12 mouse cellular contexts compared by ENCODE assay signal in genomic region chr5:139819538-139820181, GRCm38 (mm10). TPM values are rescaled to one million over a fixed set of nuclear protein-coding genes. Genes with fewer than 3 reads are reported as not detected.
A peak's percentile ranks its signal among the peaks of the same experiment; 100 is the strongest.
DNase-seq lines count a peak whose midpoint lies in the region; ATAC-seq and TF ChIP-seq lines count a peak whose summit lies in the region.
"Had no signal": no experiment of that assay in that cellular context is flagged by ENCODE, and none has a peak within 500 bp of the region (broad histone marks: within the 10 kb centered on the region; RNA-seq: fewer than 3 reads in every experiment).

Tmem184a (minus strand) TSS chr5:139819917.

- no peaks in the 10 kb centered on the region for H3K9me3 ChIP-seq in kidney, embryonic 16.5 days (ENCODE audit: low read length)
- no peaks in the 10 kb centered on the region for H3K9me3 ChIP-seq in lung, postnatal 0 days (ENCODE audit: low read length)
- no peaks in the 10 kb centered on the region for H3K9me3 ChIP-seq in intestine, embryonic 16.5 days (ENCODE audit: control insufficient read depth, low read length)
- H3K9me3 ChIP-seq in stomach, embryonic 16.5 days (replicated peaks; ENCODE audit: control insufficient read depth, low read length) = no peaks in the 10 kb centered on the region
- H3K9me3 ChIP-seq: forebrain, embryonic 10.5 days had no signal

- H3K4me1 ChIP-seq in kidney, embryonic 16.5 days (ENCODE audit: insufficient read depth, low read length) = peaks cover 5% of the 10 kb centered on the region; the same call in 1 of the 2 replicates
- no peaks in the 10 kb centered on the region for H3K4me1 ChIP-seq in lung, postnatal 0 days (ENCODE audit: insufficient read depth, low read depth, low read length)
- peaks cover 20% of the 10 kb centered on the region for H3K4me1 ChIP-seq in intestine, embryonic 16.5 days (ENCODE audit: control insufficient read depth, insufficient read depth, low read length)
- peaks cover 13% of the 10 kb centered on the region for H3K4me1 ChIP-seq in stomach, embryonic 16.5 days (ENCODE audit: control insufficient read depth, insufficient read depth, low read length)
- H3K4me1 ChIP-seq: forebrain, embryonic 10.5 days had no signal

- no peak within 1 kb of the TSS for H3K27ac ChIP-seq in kidney, embryonic 16.5 days (ENCODE audit: low read length)
- no peak within 1 kb of the TSS for H3K27ac ChIP-seq in lung, postnatal 0 days (ENCODE audit: low read length)
- peak within 1 kb of the TSS; percentile 94 for H3K27ac ChIP-seq in intestine, embryonic 16.5 days (ENCODE audit: low read length)
- H3K27ac ChIP-seq in stomach, embryonic 16.5 days (ENCODE audit: low read length) = peak within 1 kb of the TSS; percentile 83

- no peak for ATAC-seq in kidney, embryonic 16.5 days (ENCODE audit: low FRiP score, low TSS enrichment)
- ATAC-seq in lung, postnatal 0 days = no peak
- peak; percentile 52 for ATAC-seq in intestine, embryonic 16.5 days
- ATAC-seq in stomach, embryonic 16.5 days (ENCODE audit: insufficient read depth, low FRiP score) = no peak; the same call in 1 of the 2 replicates
- ATAC-seq: inflammation-experienced regulatory T-cells, adult 6 months had no signal

- DNase-seq in kidney, adult 18-20 months = no peak
- DNase-seq in lung, postnatal 0 days (ENCODE audit: low spot score) = no peak
- no peak for DNase-seq in lung, postnatal 25 days (ENCODE audit: low spot score)
- no peak for DNase-seq in gastrocnemius, postnatal 25 days
- DNase-seq in left cerebral cortex, postnatal 4 days = no peak
- DNase-seq: adrenal gland, postnatal 25 days had no signal

- H3K9ac ChIP-seq in kidney, embryonic 16.5 days (replicated peaks; ENCODE audit: low read length) = no peak within 1 kb of the TSS
- no peak within 1 kb of the TSS for H3K9ac ChIP-seq in lung, postnatal 0 days (replicated peaks; ENCODE audit: low read depth)
- H3K9ac ChIP-seq in intestine, embryonic 16.5 days (ENCODE audit: low read depth, low read length) = peak within 1 kb of the TSS; percentile 69
- peak within 1 kb of the TSS; percentile 54 for H3K9ac ChIP-seq in stomach, embryonic 16.5 days (ENCODE audit: low read length)

- TF ChIP-seq CTCF in lung, postnatal 0 days (IDR thresholded peaks at IDR 0.05) = no peak

- H3K4me3 ChIP-seq in kidney, embryonic 16.5 days (ENCODE audit: low read length) = no peak within 1 kb of the TSS
- H3K4me3 ChIP-seq in lung, postnatal 0 days (ENCODE audit: low read depth, low read length) = no peak within 1 kb of the TSS
- peak within 1 kb of the TSS; percentile 42 for H3K4me3 ChIP-seq in intestine, embryonic 16.5 days (ENCODE audit: low read length)
- peak within 1 kb of the TSS; percentile 20 for H3K4me3 ChIP-seq in stomach, embryonic 16.5 days (replicated peaks; ENCODE audit: low read length)
- H3K4me3 ChIP-seq: forebrain, embryonic 10.5 days had no signal

- intact Hi-C loops in left cerebral cortex, postnatal 4 days (cut with DNase I) = no loop called here

- TF ChIP-seq EP300 in lung, postnatal 0 days (IDR thresholded peaks at IDR 0.05) = no peak

- peaks cover 1% of the 10 kb centered on the region; the same call in 1 of the 2 replicates for H3K27me3 ChIP-seq in kidney, embryonic 16.5 days (ENCODE audit: insufficient read depth, low read length)
- H3K27me3 ChIP-seq in lung, postnatal 0 days (replicated peaks; ENCODE audit: insufficient read depth, low read length) = no peaks in the 10 kb centered on the region
- no peaks in the 10 kb centered on the region for H3K27me3 ChIP-seq in intestine, embryonic 16.5 days (replicated peaks; ENCODE audit: control insufficient read depth, insufficient read depth, low read length)
- no peaks in the 10 kb centered on the region for H3K27me3 ChIP-seq in stomach, embryonic 16.5 days (ENCODE audit: control insufficient read depth, insufficient read depth, low read length)

- 87% methylated on average over 9 of the region's 9 CpGs for WGBS in kidney, embryonic 16.5 days
- 84% methylated on average over 9 of the region's 9 CpGs for WGBS in lung, postnatal 0 days
- 73% methylated on average over 9 of the region's 9 CpGs for WGBS in intestine, embryonic 16.5 days
- WGBS in stomach, embryonic 16.5 days = 73% methylated on average over 9 of the region's 9 CpGs

- peaks cover 11% of the 10 kb centered on the region for H3K36me3 ChIP-seq in kidney, embryonic 16.5 days (ENCODE audit: insufficient read depth, low read length)
- peaks cover 4% of the 10 kb centered on the region; the same call in 1 of the 2 replicates for H3K36me3 ChIP-seq in lung, postnatal 0 days (ENCODE audit: insufficient read depth, low read length)
- H3K36me3 ChIP-seq in intestine, embryonic 16.5 days (ENCODE audit: control insufficient read depth, insufficient read depth, low read length) = peaks cover 4% of the 10 kb centered on the region; the same call in 1 of the 2 replicates
- H3K36me3 ChIP-seq in stomach, embryonic 16.5 days (ENCODE audit: control insufficient read depth, insufficient read depth, low read length) = peaks cover 4% of the 10 kb centered on the region; the same call in 1 of the 2 replicates

- H3K4me2 ChIP-seq in kidney, embryonic 16.5 days (replicated peaks; ENCODE audit: low read depth, low read length) = no peak within 1 kb of the TSS
- no peak within 1 kb of the TSS for H3K4me2 ChIP-seq in lung, postnatal 0 days (replicated peaks; ENCODE audit: low read depth, low read length)
- H3K4me2 ChIP-seq in intestine, embryonic 16.5 days (ENCODE audit: low read depth, low read length) = peak within 1 kb of the TSS; percentile 47
- peak within 1 kb of the TSS; percentile 31 for H3K4me2 ChIP-seq in stomach, embryonic 16.5 days (ENCODE audit: low read depth, low read length)
- H3K4me2 ChIP-seq: midbrain, embryonic 11.5 days had no signal

RNA-seq across cellular contexts. Expression of gene Tmem184a, which starts in this region (rescaled TPM):
- polyA plus RNA-seq in kidney, embryonic 16.5 days (2015; fragmentation: Nextera tagmentation; extraction: Ambion mirVana) = 9.6 and 10.3 TPM in 2 replicates
- 15.5 and 19.1 TPM in 2 replicates for polyA plus RNA-seq in lung, postnatal 0 days (2015; fragmentation: Nextera tagmentation; extraction: Ambion mirVana)
- 120 and 151 TPM in 2 replicates for polyA plus RNA-seq in intestine, embryonic 16.5 days (2015; fragmentation: Nextera tagmentation; extraction: Ambion mirVana)
- polyA plus RNA-seq in stomach, embryonic 16.5 days (2015; fragmentation: Nextera tagmentation; extraction: Ambion mirVana) = 39.7 and 42.4 TPM in 2 replicates
- under 1 TPM; 0.80 to 0.87 TPM for total RNA-seq in gastrocnemius, postnatal 25 days (2021)
- under 1 TPM; 0.08 to 0.54 TPM for total RNA-seq in left cerebral cortex, postnatal 4 days (2021)
- total RNA-seq: adrenal gland, postnatal 25 days had no signal

Comparison
In these comparisons a context has a peak if more than half of its experiments do, and no peak if none do; other contexts are left out.
1. H3K27ac ChIP-seq: peak in intestine, embryonic 16.5 days (single experiment) and stomach, embryonic 16.5 days (single experiment); none in kidney, embryonic 16.5 days (single experiment) and lung, postnatal 0 days (single experiment).
2. H3K4me2 ChIP-seq: peak in intestine, embryonic 16.5 days (single experiment) and stomach, embryonic 16.5 days (single experiment); none in kidney, embryonic 16.5 days (single experiment) and lung, postnatal 0 days (single experiment).
3. H3K4me3 ChIP-seq: peak in intestine, embryonic 16.5 days (single experiment) and stomach, embryonic 16.5 days (single experiment); none in kidney, embryonic 16.5 days (single experiment) and lung, postnatal 0 days (single experiment).
4. H3K9ac ChIP-seq: peak in intestine, embryonic 16.5 days (single experiment) and stomach, embryonic 16.5 days (single experiment); none in kidney, embryonic 16.5 days (single experiment) and lung, postnatal 0 days (single experiment).